Comparison of ENCODE assay signal across 27 mouse cellular contexts in the genomic region with DNA sequence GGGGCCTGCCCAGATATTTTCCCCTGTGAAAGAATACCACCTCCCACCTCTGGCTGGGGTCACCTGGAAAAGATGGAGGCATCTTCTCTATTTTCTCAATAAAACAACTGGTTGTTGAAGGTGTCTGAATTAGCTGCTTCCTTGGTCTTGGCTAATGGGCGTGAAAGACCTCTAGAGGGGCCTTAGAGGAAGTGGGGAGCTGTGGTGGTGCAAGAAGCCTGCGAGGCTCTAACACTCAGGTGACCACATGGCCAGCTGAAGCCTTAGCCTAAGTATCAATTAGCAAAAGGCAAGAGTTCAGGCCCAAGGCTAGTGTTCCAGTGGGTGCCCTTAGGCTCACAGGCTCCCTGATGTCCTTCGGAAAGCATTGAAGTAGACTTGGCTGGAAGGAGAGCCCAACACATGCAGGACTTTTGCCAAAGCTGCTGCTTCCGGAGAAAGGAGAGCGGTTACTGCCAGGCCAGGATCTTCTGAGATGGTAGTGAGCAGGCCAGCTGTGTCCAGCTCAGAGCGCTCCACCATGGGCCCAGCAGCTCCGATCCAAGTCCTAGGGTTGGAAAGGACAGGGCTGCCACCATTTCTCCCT. TPM values are rescaled to one million over a fixed set of nuclear protein-coding genes. Genes with fewer than 3 reads are reported as not detected.
DNase-seq lines count a peak whose midpoint lies in the region; ATAC-seq and TF ChIP-seq lines count a peak whose summit lies in the region.
"Had no signal": no experiment of that assay in that cellular context is flagged by ENCODE, and none has a peak within 500 bp of the region (broad histone marks: within the 10 kb centered on the region; RNA-seq: fewer than 3 reads in every experiment).

No protein-coding gene starts in this region.

- no peak overlapping the region for H3K4me3 ChIP-seq in kidney, adult 2 months (ENCODE audit: insufficient read depth, low read depth, low read length)
- H3K4me3 ChIP-seq in midbrain, embryonic 11.5 days (ENCODE audit: low read depth, low read length): no peak overlapping the region
- H3K4me3 ChIP-seq in midbrain, embryonic 13.5 days (replicated peaks): no peak overlapping the region
- H3K4me3 ChIP-seq in kidney, postnatal 0 days (replicated peaks; ENCODE audit: low read depth, low read length): no peak overlapping the region
- no peak overlapping the region for H3K4me3 ChIP-seq in gastrocnemius, adult 2 months
- H3K4me3 ChIP-seq: forebrain, embryonic 13.5 days; heart, embryonic 12.5 days; lung, embryonic 15.5 days; myocyte; neural tube, embryonic 13.5 days had no signal

- TF ChIP-seq POLR2A in kidney, adult 2 months (IDR thresholded peaks at IDR 0.05; ENCODE audit: low read depth, low read length): no peak

- peak overlapping the region; percentile 1 for H3K27ac ChIP-seq in kidney, adult 2 months (ENCODE audit: insufficient read depth, low read depth, low read length)
- H3K27ac ChIP-seq in midbrain, embryonic 11.5 days (ENCODE audit: low read depth, low read length): no peak overlapping the region
- no peak overlapping the region for H3K27ac ChIP-seq in midbrain, embryonic 13.5 days
- H3K27ac ChIP-seq in kidney, postnatal 0 days: peak overlapping the region; percentile 26; the same call in 1 of the 2 replicates
- no peak overlapping the region for H3K27ac ChIP-seq in gastrocnemius, adult 2 months
- H3K27ac ChIP-seq: forebrain, embryonic 13.5 days; hindbrain, embryonic 14.5 days; lung, embryonic 15.5 days; neural tube, embryonic 13.5 days had no signal

- TF ChIP-seq CTCF in kidney, adult 2 months (conservative IDR thresholded peaks at IDR 0.05; ENCODE audit: insufficient read depth, insufficient read length, low read depth, low read length): no peak
- TF ChIP-seq CTCF in kidney, postnatal 0 days (IDR thresholded peaks at IDR 0.05; ENCODE audit: low read depth): no peak
- TF ChIP-seq CTCF in gastrocnemius, adult 2 months (IDR thresholded peaks at IDR 0.05): no peak

- H3K27me3 ChIP-seq in kidney, adult 2 months (replicated peaks; ENCODE audit: control insufficient read depth, insufficient read depth, low read length): no peaks in the 10 kb centered on the region
- H3K27me3 ChIP-seq in midbrain, embryonic 11.5 days (ENCODE audit: control insufficient read depth, insufficient read depth, low read length): peaks cover 29% of the 10 kb centered on the region
- peaks cover 43% of the 10 kb centered on the region for H3K27me3 ChIP-seq in midbrain, embryonic 13.5 days
- no peaks in the 10 kb centered on the region for H3K27me3 ChIP-seq in kidney, postnatal 0 days (ENCODE audit: insufficient read depth, low read length)

- 54% methylated on average over 7 of the region's 7 CpGs for WGBS in kidney, adult 2 months
- 89% methylated on average over 7 of the region's 7 CpGs for WGBS in midbrain, embryonic 11.5 days
- WGBS in midbrain, embryonic 13.5 days: 88% methylated on average over 7 of the region's 7 CpGs
- 77% methylated on average over 7 of the region's 7 CpGs for WGBS in kidney, postnatal 0 days

- no peak overlapping the region for H3K4me2 ChIP-seq in midbrain, embryonic 11.5 days
- H3K4me2 ChIP-seq in midbrain, embryonic 13.5 days (replicated peaks): no peak overlapping the region
- no peak overlapping the region for H3K4me2 ChIP-seq in kidney, postnatal 0 days (ENCODE audit: low read length)
- H3K4me2 ChIP-seq: forebrain, embryonic 13.5 days; heart, embryonic 12.5 days; hindbrain, embryonic 14.5 days; lung, embryonic 15.5 days; neural tube, embryonic 13.5 days had no signal

- H3K9ac ChIP-seq in midbrain, embryonic 11.5 days (ENCODE audit: low read length): no peak overlapping the region
- no peak overlapping the region for H3K9ac ChIP-seq in midbrain, embryonic 13.5 days (replicated peaks)
- H3K9ac ChIP-seq in kidney, postnatal 0 days (ENCODE audit: low read depth, low read length): no peak overlapping the region
- H3K9ac ChIP-seq: forebrain, embryonic 13.5 days; heart, embryonic 12.5 days; hindbrain, embryonic 14.5 days; lung, embryonic 15.5 days; neural tube, embryonic 13.5 days had no signal

- peaks cover 22% of the 10 kb centered on the region for H3K4me1 ChIP-seq in kidney, adult 2 months (ENCODE audit: control insufficient read depth, insufficient read depth, low read length)
- peaks cover 21% of the 10 kb centered on the region for H3K4me1 ChIP-seq in midbrain, embryonic 11.5 days (ENCODE audit: control insufficient read depth, insufficient read depth, low read length)
- peaks cover 28% of the 10 kb centered on the region for H3K4me1 ChIP-seq in midbrain, embryonic 13.5 days (replicated peaks)
- H3K4me1 ChIP-seq in kidney, postnatal 0 days (replicated peaks; ENCODE audit: insufficient read depth, low read length): no peaks in the 10 kb centered on the region; the same call in 1 of the 2 replicates

- intact Hi-C loops in gastrocnemius, adult 2 months (cut with DNase I): no loop called here

- ATAC-seq in midbrain, embryonic 11.5 days (ENCODE audit: low FRiP score): no peak
- ATAC-seq in midbrain, embryonic 13.5 days: no peak
- ATAC-seq in kidney, postnatal 0 days (replicated peaks; ENCODE audit: low FRiP score, low read depth): no peak
- ATAC-seq: activated CD4-positive, CD25-positive, alpha-beta regulatory T cell, adult 4 months; forebrain, embryonic 13.5 days; intestine, postnatal 0 days; midbrain, embryonic 16.5 days had no signal

- no peaks in the 10 kb centered on the region for H3K9me3 ChIP-seq in midbrain, embryonic 11.5 days (ENCODE audit: control insufficient read depth, low read length)
- H3K9me3 ChIP-seq in midbrain, embryonic 13.5 days: no peaks in the 10 kb centered on the region
- no peaks in the 10 kb centered on the region for H3K9me3 ChIP-seq in kidney, postnatal 0 days (replicated peaks; ENCODE audit: low read length)
- H3K9me3 ChIP-seq: forebrain, embryonic 13.5 days; lung, embryonic 15.5 days; neural tube, embryonic 13.5 days had no signal

- no peaks in the 10 kb centered on the region for H3K36me3 ChIP-seq in kidney, adult 2 months (ENCODE audit: control insufficient read depth, insufficient read depth, low read length)
- no peaks in the 10 kb centered on the region for H3K36me3 ChIP-seq in midbrain, embryonic 11.5 days (ENCODE audit: control insufficient read depth, insufficient read depth, low read length)
- H3K36me3 ChIP-seq in midbrain, embryonic 13.5 days: no peaks in the 10 kb centered on the region
- H3K36me3 ChIP-seq in kidney, postnatal 0 days (ENCODE audit: insufficient read depth, low read length): no peaks in the 10 kb centered on the region
- H3K36me3 ChIP-seq: heart, embryonic 12.5 days; lung, embryonic 15.5 days; neural tube, embryonic 13.5 days had no signal

- peak; percentile 72 for DNase-seq in kidney, adult 2 months
- DNase-seq in kidney, postnatal 14 days: no peak
- DNase-seq in midbrain, embryonic 11.5 days (ENCODE audit: low spot score, missing footprints): peak; percentile 23
- no peak for DNase-seq in kidney, postnatal 0 days (ENCODE audit: low spot score)
- DNase-seq in natural killer cell, adult 2 months (ENCODE audit: low spot score in 2 of 2): peak; percentile 16 to 28
- DNase-seq in gastrocnemius, adult 2 months: no peak
- no peak for DNase-seq in cerebellum, adult 11 months
- DNase-seq: adrenal gland, adult 2 months; cerebellum, adult 8-10 months; cerebellum, postnatal 25 days; gastrocnemius, postnatal 25 days; heart, adult 18-20 months; layer of hippocampus, postnatal 36 days; liver; retina, postnatal 1 day; right cerebral cortex, postnatal 14 days; thymus, postnatal 4 days had no signal

RNA-seq across cellular contexts. Expression of a gene that starts 4.6 kb away (rescaled TPM):
- 9.6 and 10.8 TPM in 2 replicates for polyA plus RNA-seq in kidney, adult 2 months (2012; rRNA removed)
- 2.0 and 2.5 TPM in 2 replicates for polyA plus RNA-seq in midbrain, embryonic 11.5 days (2014; fragmentation: Nextera tagmentation; extraction: Ambion mirVana)
- 2.6 and 2.7 TPM in 2 replicates for polyA plus RNA-seq in midbrain, embryonic 13.5 days (2015; fragmentation: Nextera tagmentation; extraction: Ambion mirVana)
- polyA plus RNA-seq in kidney, postnatal 0 days (2015; fragmentation: Nextera tagmentation; extraction: Ambion mirVana): 10.3 and 10.8 TPM in 2 replicates
- not detected for total RNA-seq in gastrocnemius, adult 2 months (2021)
- total RNA-seq: gastrocnemius, postnatal 25 days had no signal
- polyA plus RNA-seq: myocyte had no signal

RNA-seq across cellular contexts. Expression of a gene that starts 51.9 kb away (rescaled TPM):
- 7.2 and 10.4 TPM in 2 replicates for polyA plus RNA-seq in kidney, adult 2 months (2012; rRNA removed)
- polyA plus RNA-seq in midbrain, embryonic 11.5 days (2014; fragmentation: Nextera tagmentation; extraction: Ambion mirVana): 339 and 375 TPM in 2 replicates
- polyA plus RNA-seq in midbrain, embryonic 13.5 days (2015; fragmentation: Nextera tagmentation; extraction: Ambion mirVana): 241 and 244 TPM in 2 replicates
- 295 and 332 TPM in 2 replicates for polyA plus RNA-seq in kidney, postnatal 0 days (2015; fragmentation: Nextera tagmentation; extraction: Ambion mirVana)
- 100 to 1,000 TPM; 102 to 105 TPM for total RNA-seq in gastrocnemius, adult 2 months (2021)

Comparison
In these comparisons a context has a peak if more than half of its experiments do, and no peak if none do; other contexts are left out.
1. DNase-seq: peak in kidney, adult 2 months (single experiment), midbrain, embryonic 11.5 days (single experiment) and natural killer cell, adult 2 months (2 of 2); none in kidney, postnatal 14 days (single experiment), kidney, postnatal 0 days (single experiment), gastrocnemius, adult 2 months (single experiment) and cerebellum, adult 11 months (single experiment).
2. RNA of a gene that starts 51.9 kb away (polyA plus RNA-seq): 339 to 375 TPM in midbrain, embryonic 11.5 days, 295 to 332 TPM in kidney, postnatal 0 days and 241 to 244 TPM in midbrain, embryonic 13.5 days; 7.2 to 10.4 TPM in kidney, adult 2 months; every median in the first group is over 10 times any median in the second.
3. H3K27ac ChIP-seq: peak in kidney, adult 2 months (single experiment) and kidney, postnatal 0 days (single experiment); none in midbrain, embryonic 11.5 days (single experiment), midbrain, embryonic 13.5 days (single experiment) and gastrocnemius, adult 2 months (single experiment).